Mouse (Mus musculus) limb, embryonic 12.5 days (tissue): ENCODE data around the gene Samd14. TPM values are rescaled to one million over a fixed set of nuclear protein-coding genes. Genes with fewer than 3 reads are reported as not detected.
"Not testable (repeated sequence)": the region's sequence is repeated elsewhere in the genome, so short reads cannot be mapped to it uniquely, and the experiment has no call there.

Experiments
- ATAC-seq: fragments of 200-750 bp; cut with Nextera tagmentation; 2 replicates; pipeline ENCODE4 v1.8.0; 2017; ENCODE audit warnings: low read depth, moderate TSS enrichment; ENCODE audit not compliant: insufficient number of reproducible peaks, insufficient read depth, low FRiP score, low TSS enrichment
- H3K27ac ChIP-seq: fragments of 300-500 bp; sonication (generic); 2 replicates; pipeline ENCODE4 v1.5.1; 2016; ENCODE audit warnings: mild to moderate bottlenecking, moderate library complexity
- H3K27me3 ChIP-seq: fragments of 300-500 bp; sonication (generic); 2 replicates; pipeline ENCODE4 v1.6.1; 2016; ENCODE audit warnings: mild to moderate bottlenecking, moderate library complexity
- H3K36me3 ChIP-seq: fragments of 300-500 bp; sonication (generic); 2 replicates; pipeline ENCODE4 v1.6.1; 2016; ENCODE audit warnings: mild to moderate bottlenecking, moderate library complexity
- H3K4me1 ChIP-seq: fragments of 300-500 bp; sonication (generic); replicated peaks from 2 replicates; pipeline ENCODE4 v1.6.1; 2016
- H3K4me2 ChIP-seq: fragments of 300-500 bp; sonication (generic); 2 replicates; pipeline ENCODE4 v1.6.1; 2016; ENCODE audit warnings: mild to moderate bottlenecking, moderate library complexity
- H3K4me3 ChIP-seq: fragments of 300-500 bp; sonication (generic); replicated peaks from 2 replicates; pipeline ENCODE4 v1.5.1; 2016; ENCODE audit warnings: mild to moderate bottlenecking
- H3K9ac ChIP-seq: fragments of 300-500 bp; sonication (generic); replicated peaks from 2 replicates; pipeline ENCODE4 v1.6.1; 2016; ENCODE audit warnings: mild to moderate bottlenecking, moderate library complexity
- H3K9me3 ChIP-seq: fragments of 300-500 bp; sonication (generic); 2 replicates; pipeline ENCODE4 v1.6.1; 2016; ENCODE audit warnings: mild to moderate bottlenecking, moderate library complexity
- WGBS: fragments of 180-500 bp; shearing (Covaris S2); methylation state at CpG from one replicate; pipeline ENCODE4 v1.1.7; 2016; 5-methylcytosine and 5-hydroxymethylcytosine counted together
- polyA plus RNA-seq: library from polyadenylated mRNA; unstranded; fragments of >200 nt; fragmentation: Nextera tagmentation; extraction: Ambion mirVana; gene quantifications from 2 replicates; pipeline ENCODE4 v1.2.1, GENCODE M21; 2016

Samd14 gene
- polyA plus RNA-seq, 1 experiment from 2014 or later, result 34.6 TPM

DNA sequence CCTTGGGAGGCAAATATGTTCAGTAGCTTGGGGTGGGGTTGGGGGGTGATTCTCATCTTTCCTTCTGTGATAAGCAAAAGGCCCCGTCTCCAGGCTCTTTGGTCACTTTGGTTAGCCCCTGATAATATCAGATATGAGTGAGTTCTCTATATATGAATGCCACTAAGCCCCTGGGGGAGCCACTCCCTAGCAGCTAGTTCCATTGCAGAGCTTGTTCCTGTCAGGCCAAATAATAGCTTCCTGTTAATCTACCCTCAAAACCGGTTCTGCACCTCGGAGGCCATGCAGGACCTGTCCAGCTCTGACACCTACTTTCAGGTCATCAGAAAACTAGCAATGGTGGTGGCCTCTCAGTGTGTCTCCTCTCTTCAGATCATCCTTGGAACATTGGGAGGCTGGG is 2.3 kb upstream of the Samd14 start:
- H3K27me3 ChIP-seq, result no peaks in the 10 kb centered on the region
- 67% methylated on average over 3 of the region's 3 CpGs for WGBS
- no peaks in the 10 kb centered on the region for H3K9me3 ChIP-seq
- peak overlapping the region; percentile 69 for H3K4me2 ChIP-seq
- H3K9ac ChIP-seq, result no peak overlapping the region
- peaks cover 34% of the 10 kb centered on the region for H3K36me3 ChIP-seq
- H3K4me3 ChIP-seq, result no peak overlapping the region; the same call in 1 of the 2 replicates
- ATAC-seq, result no peak
- H3K4me1 ChIP-seq, result peaks cover 39% of the 10 kb centered on the region
- H3K27ac ChIP-seq, result peak overlapping the region; percentile 62

DNA sequence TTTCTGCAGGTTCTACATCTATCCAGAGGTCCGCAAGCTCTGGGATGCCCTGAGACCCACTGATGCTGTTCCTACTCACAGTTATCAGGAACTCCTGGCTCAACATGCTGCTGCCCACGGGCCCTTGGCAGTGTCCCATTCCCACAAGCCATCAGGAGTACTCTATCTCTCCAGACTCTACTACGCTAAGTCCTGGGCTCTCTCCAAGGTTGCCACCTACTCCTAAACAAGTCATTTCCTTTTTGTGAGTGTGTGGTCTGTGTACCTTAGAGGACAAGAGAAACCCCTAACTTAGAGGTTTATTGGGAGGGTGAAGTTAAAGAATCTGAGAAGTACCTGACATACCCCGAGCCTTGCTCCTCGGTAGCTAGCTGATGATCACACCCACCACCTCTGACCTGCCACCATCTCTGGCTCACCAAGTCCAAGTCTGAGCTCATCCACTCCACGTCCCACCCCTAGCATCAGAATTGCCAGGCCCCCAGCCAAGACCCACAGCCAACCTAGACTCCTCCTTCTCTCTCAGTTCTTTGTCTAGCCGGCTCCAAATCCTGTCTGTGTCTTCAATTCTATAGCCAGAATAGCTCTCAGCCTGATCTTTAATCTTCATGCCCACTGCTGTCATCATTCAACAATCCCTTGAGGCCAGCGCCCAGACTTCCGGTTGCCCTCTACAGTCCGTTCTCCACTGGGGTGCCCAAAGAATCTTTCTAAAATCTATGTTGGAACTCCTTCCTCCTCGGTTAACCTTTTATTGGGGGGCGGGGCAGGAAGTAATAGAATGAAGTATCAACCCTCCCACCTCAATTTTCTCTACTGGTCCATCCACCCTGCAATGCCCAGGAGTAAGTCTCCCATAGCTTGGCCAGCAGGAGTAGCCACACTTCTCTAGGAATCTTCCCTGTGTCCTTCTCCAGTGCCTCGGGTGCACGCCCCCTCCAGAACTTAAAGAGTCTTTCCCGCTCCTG is 734 bp upstream of the Samd14 start:
- H3K27ac ChIP-seq, result peak overlapping the region; percentile 96
- no peaks in the 10 kb centered on the region for H3K27me3 ChIP-seq
- peak overlapping the region; percentile 95 for H3K9ac ChIP-seq
- WGBS, result 40% methylated on average over 15 of the region's 15 CpGs
- peak overlapping the region; percentile 82 for H3K4me2 ChIP-seq
- H3K4me3 ChIP-seq, result peak overlapping the region; percentile 83
- no peaks in the 10 kb centered on the region for H3K9me3 ChIP-seq
- H3K4me1 ChIP-seq, result peaks cover 44% of the 10 kb centered on the region
- ATAC-seq, result peak; percentile 5; the same call in 1 of the 2 replicates
- H3K36me3 ChIP-seq, result peaks cover 22% of the 10 kb centered on the region

- Histone ChIP-seq H3K27me3 (no peaks in the 10 kb centered on the region), H3K9me3 (no peaks in the 10 kb centered on the region), H3K4me1 (peaks cover 44% of the 10 kb centered on the region), H3K36me3 (peaks cover 22% of the 10 kb centered on the region), H3K9ac (peak overlapping the region; percentile 95), H3K4me3 (peak overlapping the region; percentile 83), H3K4me2 (peak overlapping the region; percentile 82), H3K27ac (peak overlapping the region; percentile 96)
- 1% methylated on average over 39 of the region's 40 CpGs for WGBS
- no peak for ATAC-seq
Measured at GRCm38 (mm10) chr11:95010141-95010739, 561 bp downstream of the Samd14 start.

DNA sequence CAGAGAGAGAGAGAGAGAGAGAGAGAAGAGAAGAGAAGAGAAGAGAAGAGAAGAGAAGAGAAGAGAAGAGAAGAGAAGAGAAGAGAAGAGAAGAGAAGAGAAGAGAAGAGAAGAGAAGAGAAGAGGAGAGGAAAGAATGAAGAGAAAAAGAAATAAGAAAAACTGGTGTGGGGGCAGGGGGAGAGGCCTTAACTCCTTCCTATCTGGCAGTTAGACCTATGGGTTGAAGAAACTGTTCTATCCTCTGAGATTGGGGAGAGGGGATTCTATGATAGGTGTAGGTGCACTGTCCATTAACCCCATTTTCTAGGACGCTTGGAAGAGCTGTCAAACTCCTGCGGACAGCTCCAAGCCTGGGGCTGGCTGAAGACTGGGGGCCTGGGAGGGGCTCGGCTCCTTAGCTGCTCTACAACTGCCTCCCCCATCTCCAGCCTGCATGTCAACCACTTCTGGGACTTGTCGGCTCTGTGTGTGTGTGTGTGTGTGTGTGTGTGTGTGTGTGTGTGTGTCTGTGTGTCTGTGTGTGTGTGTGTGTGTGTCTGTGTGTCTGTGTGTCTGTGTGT is 1.2 kb downstream of the Samd14 start:
- Histone ChIP-seq H3K36me3 (peaks cover 22% of the 10 kb centered on the region), H3K27ac (0 out of 2 replicates have a peak overlapping the region, but pooled peaks have one; percentile 42), H3K4me3 (peak overlapping the region; percentile 83), H3K4me2 (peak overlapping the region; percentile 82), H3K4me1 (peaks cover 41% of the 10 kb centered on the region), H3K9ac (peak overlapping the region; percentile 95)
- not testable (repeated sequence) for H3K27me3 ChIP-seq, ATAC-seq, H3K9me3 ChIP-seq
- 0% methylated on average over 3 of the region's 4 CpGs for WGBS

- ATAC-seq, result no peak
- H3K27me3 ChIP-seq, result no peaks in the 10 kb centered on the region
- peak overlapping the region; percentile 95; the same call in 1 of the 2 replicates for H3K9ac ChIP-seq
- no peaks in the 10 kb centered on the region for H3K9me3 ChIP-seq
- peak overlapping the region; percentile 82 for H3K4me2 ChIP-seq
- peaks cover 37% of the 10 kb centered on the region for H3K4me1 ChIP-seq
- 24% methylated on average over 1 of the region's 1 CpGs for WGBS
- H3K27ac ChIP-seq, result 0 out of 2 replicates have a peak overlapping the region, but pooled peaks have one; percentile 42
- H3K4me3 ChIP-seq, result peak overlapping the region; percentile 83
- H3K36me3 ChIP-seq, result peaks cover 27% of the 10 kb centered on the region
Measured at GRCm38 (mm10) chr11:95011416-95011815, 1.7 kb downstream of the Samd14 start.

GRCm38 (mm10) chr11:95012075-95012474 is 2.4 kb downstream of the Samd14 start:
- Histone ChIP-seq H3K9ac (peak overlapping the region; percentile 40), H3K9me3 (no peaks in the 10 kb centered on the region), H3K36me3 (peaks cover 33% of the 10 kb centered on the region), H3K4me1 (peaks cover 32% of the 10 kb centered on the region), H3K4me2 (peak overlapping the region; percentile 82), H3K4me3 (peak overlapping the region; percentile 83), H3K27me3 (no peaks in the 10 kb centered on the region), H3K27ac (peak overlapping the region; percentile 42; the same call in 1 of the 2 replicates)
- WGBS, result 54% methylated on average over 3 of the region's 3 CpGs
- ATAC-seq, result no peak

GRCm38 (mm10) chr11:95012487-95012886 is 2.8 kb downstream of the Samd14 start:
- Histone ChIP-seq H3K4me2 (peak overlapping the region; percentile 82), H3K36me3 (peaks cover 37% of the 10 kb centered on the region), H3K27me3 (no peaks in the 10 kb centered on the region), H3K9ac (peak overlapping the region; percentile 40), H3K9me3 (no peaks in the 10 kb centered on the region), H3K4me3 (no peak overlapping the region; the same call in 1 of the 2 replicates), H3K27ac (peak overlapping the region; percentile 29; the same call in 1 of the 2 replicates), H3K4me1 (peaks cover 30% of the 10 kb centered on the region)
- ATAC-seq, result no peak
- 32% methylated on average over 3 of the region's 3 CpGs for WGBS

DNA sequence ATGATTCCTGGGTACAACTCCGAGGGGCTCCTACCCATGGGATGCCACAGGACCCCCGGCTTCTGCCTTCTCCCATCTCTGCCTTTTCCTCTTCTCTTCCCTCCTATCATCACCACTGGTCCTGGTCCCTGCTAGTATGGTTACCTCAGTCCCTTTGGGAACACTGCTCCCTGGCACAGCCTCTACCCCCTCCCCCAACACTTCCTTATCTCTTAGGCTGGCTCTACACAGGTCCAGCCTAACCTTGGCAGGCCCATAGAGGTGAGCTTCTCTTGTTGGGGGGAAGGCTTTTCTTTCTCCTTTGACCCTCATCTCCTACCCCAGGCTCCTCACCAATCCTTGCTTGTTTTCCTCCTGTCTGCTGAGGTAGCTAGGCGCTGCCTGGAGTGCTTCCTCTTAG is 5.8 kb downstream of the Samd14 start:
- H3K9me3 ChIP-seq, result no peaks in the 10 kb centered on the region
- H3K4me3 ChIP-seq, result no peak overlapping the region
- ATAC-seq, result no peak
- H3K27me3 ChIP-seq, result peaks cover 11% of the 10 kb centered on the region; the same call in 1 of the 2 replicates
- H3K4me1 ChIP-seq, result peaks cover 21% of the 10 kb centered on the region
- H3K4me2 ChIP-seq, result no peak overlapping the region
- no peak overlapping the region for H3K27ac ChIP-seq
- WGBS, result 72% methylated on average over 3 of the region's 3 CpGs
- H3K9ac ChIP-seq, result 0 out of 2 replicates have a peak overlapping the region, but pooled peaks have one; percentile 23
- peaks cover 65% of the 10 kb centered on the region for H3K36me3 ChIP-seq

- H3K4me3 ChIP-seq, result no peak overlapping the region
Measured at GRCm38 (mm10) chr11:95022237-95022992, 12.7 kb downstream of the Samd14 start.

DNA sequence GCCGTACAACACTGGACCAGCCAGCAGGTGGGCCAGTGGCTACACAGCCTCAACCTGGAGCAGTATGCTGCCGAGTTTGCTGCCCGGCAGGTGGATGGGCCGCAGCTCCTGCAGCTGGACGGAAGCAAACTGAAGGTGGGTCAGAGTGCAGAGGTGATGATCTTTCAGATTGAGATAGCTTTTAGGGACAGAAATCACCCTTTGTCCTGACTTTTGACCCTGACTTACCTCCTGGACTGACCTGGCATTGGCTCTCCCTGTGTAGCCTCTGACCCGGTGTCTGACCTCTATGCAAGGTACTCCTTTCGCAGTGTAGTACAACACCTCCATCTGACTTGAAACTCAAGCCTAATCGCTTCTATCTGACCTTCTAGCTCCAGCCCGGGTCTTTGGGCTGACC is 13.8 kb downstream of the Samd14 start:
- no peaks in the 10 kb centered on the region for H3K9me3 ChIP-seq
- ATAC-seq, result no peak
- H3K27ac ChIP-seq, result no peak overlapping the region
- peaks cover 9% of the 10 kb centered on the region; the same call in 1 of the 2 replicates for H3K4me1 ChIP-seq
- peaks cover 80% of the 10 kb centered on the region for H3K36me3 ChIP-seq
- H3K4me3 ChIP-seq, result no peak overlapping the region
- H3K9ac ChIP-seq, result no peak overlapping the region
- 92% methylated on average over 9 of the region's 9 CpGs for WGBS
- peaks cover 15% of the 10 kb centered on the region; the same call in 1 of the 2 replicates for H3K27me3 ChIP-seq
- H3K4me2 ChIP-seq, result no peak overlapping the region

More at GRCm38 (mm10) chr11:95022237-95022992, 12.7 kb downstream of the Samd14 start:
- H3K4me2 ChIP-seq, result no peak overlapping the region
- ATAC-seq, result no peak
- WGBS, result 82% methylated on average over 10 of the region's 10 CpGs
- H3K27me3 ChIP-seq, result peaks cover 11% of the 10 kb centered on the region; the same call in 1 of the 2 replicates
- no peak overlapping the region for H3K9ac ChIP-seq
- H3K9me3 ChIP-seq, result no peaks in the 10 kb centered on the region
- H3K36me3 ChIP-seq, result peaks cover 88% of the 10 kb centered on the region
- no peaks in the 10 kb centered on the region for H3K4me1 ChIP-seq
- H3K27ac ChIP-seq, result no peak overlapping the region
